Mouse (Mus musculus): ENCODE measurements at regions not wholly inside any gene's neighbourhood (a gene's known extent, or its start where the extent isn't known, plus 50 kb on each side); places are given as distances from the start of the nearest gene placed in this dataset.
A peak's percentile ranks its signal among the peaks of the same experiment; 100 is the strongest.
"Not testable (repeated sequence)": the region's sequence is repeated elsewhere in the genome, so short reads cannot be mapped to it uniquely, and the experiment has no call there.

- intact Hi-C loops (cut with DNase I) = no loop called here
- DNase-seq = no peak
Observed at GRCm38 (mm10) chr2:21975547-21975946, 251.8 kb upstream of the Myo3a start.

- DNase-seq = no peak
- intact Hi-C loops (cut with DNase I) = no loop called here
Observed at GRCm38 (mm10) chr2:21976337-21976736, 251.0 kb upstream of the Myo3a start.

GRCm38 (mm10) chr2:21976831-21977230 is 250.5 kb upstream of the Myo3a start:
- no peak for DNase-seq
- intact Hi-C loops (cut with DNase I) = no loop called here

DNA sequence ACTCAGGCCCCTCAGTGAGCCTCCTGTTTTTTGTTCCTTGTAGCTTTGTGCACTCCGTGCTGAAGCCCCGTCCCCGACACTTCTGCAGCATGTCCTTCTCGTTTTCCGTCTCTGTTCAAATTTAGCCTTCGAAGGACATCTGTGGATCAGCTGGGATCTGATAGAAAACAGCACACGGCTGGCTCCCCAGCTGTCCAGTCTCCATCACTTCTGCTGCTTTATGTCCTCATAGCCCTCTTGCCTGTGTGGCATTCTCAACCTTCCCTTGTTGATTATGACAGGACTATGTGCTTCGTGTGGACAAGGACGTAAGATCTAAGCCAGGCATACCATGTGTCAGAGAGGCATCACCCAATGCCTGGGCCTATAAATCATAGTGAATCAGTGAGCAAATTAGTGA is 247.1 kb upstream of the Myo3a start:
- intact Hi-C loops (cut with DNase I) = no loop called here
- DNase-seq = no peak

DNA sequence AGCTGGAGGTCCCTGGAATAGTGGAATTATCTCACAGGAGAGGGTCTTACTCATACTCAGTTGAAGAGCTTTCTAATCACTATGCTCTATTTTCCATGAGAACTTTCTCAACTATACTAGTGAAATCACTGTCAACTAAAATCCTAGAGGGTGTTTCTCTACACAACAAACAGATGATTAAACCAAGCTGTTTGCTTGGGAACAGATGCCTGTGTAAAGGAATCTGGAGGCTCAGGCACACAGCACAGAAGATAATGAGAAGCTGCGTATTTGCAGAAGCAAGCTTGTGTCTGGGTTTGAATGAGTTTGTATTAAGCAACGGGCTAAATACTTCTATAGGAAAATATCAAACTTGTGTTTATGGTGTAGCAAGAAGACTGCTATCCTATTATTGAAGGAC is 202.9 kb upstream of the Myo3a start:
- intact Hi-C loops (cut with DNase I) = no loop called here
- DNase-seq = no peak

DNA sequence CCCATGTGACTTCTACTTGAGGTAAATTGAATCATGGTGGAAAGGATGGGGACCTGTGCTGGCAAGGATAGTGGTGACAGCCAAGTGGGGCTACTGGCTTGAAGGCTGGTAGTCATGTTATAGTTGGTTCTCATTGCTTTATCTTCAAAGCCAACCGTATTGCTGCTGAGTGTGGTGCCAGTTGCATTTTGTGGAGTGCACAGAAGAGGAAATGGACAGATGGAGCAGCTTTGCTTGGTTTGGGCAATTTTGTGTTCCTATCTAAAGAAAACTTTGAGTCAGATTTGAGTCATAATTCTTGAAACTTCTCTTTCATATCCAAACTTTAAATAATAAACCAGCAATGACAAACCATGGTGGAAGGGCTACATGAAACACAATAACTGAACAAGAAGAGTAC is 200.5 kb upstream of the Myo3a start:
- no peak for DNase-seq
- intact Hi-C loops (cut with DNase I) = no loop called here

- intact Hi-C loops (cut with DNase I) = no loop called here
- DNase-seq = no peak
Observed at GRCm38 (mm10) chr2:22028569-22028968, 198.7 kb upstream of the Myo3a start.

DNA sequence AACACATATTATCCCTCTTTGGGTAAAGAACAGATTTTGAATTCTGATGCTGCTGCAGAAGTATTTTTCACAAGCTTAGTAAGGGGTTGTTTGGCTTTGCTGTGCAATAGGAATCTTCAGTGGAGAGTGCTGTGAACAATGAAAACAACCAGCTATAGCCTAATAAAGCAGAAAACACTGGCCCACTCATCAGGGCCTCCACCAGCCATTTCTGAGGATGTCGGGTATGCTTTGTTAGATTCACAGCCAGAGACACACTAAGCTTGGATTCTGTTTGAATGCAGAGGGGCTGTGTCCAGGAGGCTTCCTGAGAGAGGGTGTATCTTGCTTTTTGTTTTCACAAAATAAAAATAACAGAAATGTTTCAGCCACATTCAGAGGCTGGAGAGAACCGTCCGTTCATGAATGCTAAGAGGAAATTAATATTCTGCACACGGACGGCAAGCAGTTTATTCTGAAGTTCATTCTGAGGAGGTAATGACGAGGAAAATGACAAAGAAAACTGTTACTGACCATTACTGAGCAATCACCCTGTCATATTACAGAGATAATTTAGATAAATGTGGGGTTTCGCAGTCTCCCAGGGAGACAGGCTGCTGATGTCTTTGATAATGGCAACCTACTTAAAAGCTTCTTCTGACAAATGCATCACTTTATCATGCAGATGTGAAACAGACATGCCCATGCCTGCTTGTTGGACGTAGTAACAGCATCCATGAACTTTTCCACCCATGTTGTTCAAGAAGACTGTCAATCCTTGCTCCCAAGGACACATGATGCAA is 198.1 kb upstream of the Myo3a start:
- DNase-seq = no peak
- intact Hi-C loops (cut with DNase I) = no loop called here

DNA sequence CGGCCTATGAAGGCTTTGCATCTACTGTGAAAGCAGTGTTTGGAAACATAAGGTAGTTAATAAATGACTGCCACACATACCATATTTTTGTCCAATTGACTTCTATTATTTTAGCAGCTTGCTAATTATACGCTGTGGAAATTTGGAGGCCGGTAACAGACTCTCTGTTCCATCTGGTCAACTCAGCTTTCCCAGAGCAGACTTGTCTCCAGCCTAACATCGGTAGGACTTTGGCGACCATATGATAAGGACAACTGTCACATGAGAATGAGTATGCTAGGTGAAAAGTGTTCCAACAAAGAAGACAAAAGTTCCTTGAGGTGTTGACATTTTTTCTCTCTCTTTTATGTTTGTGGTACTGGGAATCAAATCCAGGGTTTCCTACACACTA is 197.5 kb upstream of the Myo3a start:
- intact Hi-C loops (cut with DNase I) = no loop called here
- no peak for DNase-seq

DNA sequence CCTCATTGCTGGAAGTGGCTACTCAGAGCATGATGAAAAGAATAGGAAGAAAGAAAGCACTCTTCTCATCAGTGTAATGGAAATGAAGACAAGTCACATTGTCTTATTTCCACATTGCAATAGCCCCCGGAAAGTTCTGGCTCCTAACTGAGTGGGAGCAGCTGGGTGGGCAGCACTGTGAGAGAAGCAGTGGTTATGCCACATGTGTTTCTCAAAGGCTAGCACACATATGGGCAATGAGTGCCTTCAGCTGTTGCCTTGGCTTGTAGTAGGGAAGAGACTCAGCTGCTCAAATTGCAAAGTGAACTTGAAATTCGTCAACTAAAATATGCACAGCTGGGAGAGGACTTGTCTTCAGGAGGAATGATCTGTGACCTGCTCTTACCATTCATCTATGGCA is 190.5 kb upstream of the Myo3a start:
- intact Hi-C loops (cut with DNase I) = no loop called here
- peak; percentile 2 for DNase-seq

DNA sequence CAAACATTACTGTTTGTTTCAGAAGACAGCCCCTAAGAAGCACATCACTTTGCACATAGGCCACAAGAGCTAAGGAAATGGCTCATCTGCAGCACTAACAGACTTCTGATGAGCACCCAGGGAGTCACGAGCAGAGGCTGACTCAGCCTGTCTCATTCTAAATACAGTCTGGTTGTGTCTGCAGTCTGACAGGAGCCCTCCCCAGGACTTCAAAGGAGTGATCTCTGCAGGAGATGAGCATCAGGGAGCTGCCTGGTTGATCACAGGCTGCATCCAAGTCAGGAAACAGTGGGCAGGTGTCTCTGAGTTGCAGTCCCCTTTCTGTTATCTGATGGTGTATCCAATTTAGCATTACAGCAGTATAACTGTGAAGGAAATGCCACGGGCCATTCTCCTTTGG is 188.5 kb upstream of the Myo3a start:
- DNase-seq = no peak
- intact Hi-C loops (cut with DNase I) = no loop called here

GRCm38 (mm10) chr2:22043937-22044336 is 183.4 kb upstream of the Myo3a start:
- intact Hi-C loops (cut with DNase I); DNase-seq: not testable (repeated sequence)

GRCm38 (mm10) chr2:22044949-22045348 is 182.4 kb upstream of the Myo3a start:
- DNase-seq = no peak
- intact Hi-C loops (cut with DNase I) = no loop called here

DNA sequence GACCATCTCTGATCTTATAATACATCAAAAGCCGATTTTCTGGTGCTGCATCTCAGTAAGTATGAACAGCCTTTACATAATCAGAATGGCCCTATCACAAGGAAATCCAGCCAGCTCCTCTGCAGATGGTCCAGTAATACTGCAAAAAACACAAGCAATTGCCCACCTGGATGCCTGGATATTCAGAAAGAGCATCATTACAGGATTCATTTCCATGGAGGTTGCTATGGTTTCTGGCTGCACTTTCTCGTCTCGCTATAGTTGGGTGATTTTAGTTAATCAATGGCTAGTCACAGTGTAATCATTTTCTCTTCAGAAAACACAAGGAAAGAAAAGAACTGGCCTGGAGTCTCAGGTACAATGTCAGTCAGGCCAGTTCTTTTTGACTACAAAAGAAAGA is 179.8 kb upstream of the Myo3a start:
- intact Hi-C loops (cut with DNase I) = no loop called here
- DNase-seq = no peak

- intact Hi-C loops (cut with DNase I) = no loop called here
- DNase-seq = no peak
Observed at GRCm38 (mm10) chr2:22066535-22066934, 160.8 kb upstream of the Myo3a start.

DNA sequence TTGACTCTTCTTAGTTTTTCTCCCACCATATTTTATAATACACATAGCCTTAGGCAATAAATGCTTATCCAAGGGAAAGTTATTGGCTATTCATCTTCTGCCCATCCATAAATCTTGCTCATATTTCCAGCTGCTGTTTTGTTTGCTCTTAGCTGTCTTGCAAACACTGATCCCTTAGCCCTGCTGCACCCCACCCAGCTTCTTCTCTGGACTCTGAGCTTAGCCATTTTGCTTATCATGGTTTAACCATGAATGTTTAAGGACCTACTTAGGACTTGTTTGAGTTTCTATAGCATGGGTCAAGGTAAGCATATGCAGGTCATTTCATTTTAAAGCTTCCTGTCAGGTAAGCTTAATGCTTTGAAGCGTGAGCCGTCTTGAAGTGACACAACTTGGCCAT is 130.5 kb upstream of the Myo3a start:
- DNase-seq = no peak
- intact Hi-C loops (cut with DNase I) = no loop called here

DNA sequence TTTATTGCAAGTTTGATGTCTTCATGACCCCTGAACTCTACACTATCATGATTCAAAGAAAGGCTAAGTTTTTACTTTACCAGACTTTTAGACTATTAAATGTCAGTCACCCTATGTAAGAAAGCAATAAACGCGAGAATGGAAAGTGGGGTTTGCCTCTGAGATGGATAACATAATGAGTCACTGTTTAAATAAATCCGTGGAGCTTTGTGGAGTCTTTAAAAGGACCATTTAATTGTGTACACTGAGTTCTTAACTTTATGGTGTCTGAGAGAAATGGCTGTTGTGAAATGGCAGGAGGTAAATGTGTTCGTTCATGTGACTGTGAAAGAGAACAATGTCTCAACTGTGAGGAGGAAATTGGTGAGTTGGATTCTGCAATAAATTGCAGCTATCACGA is 122.2 kb upstream of the Myo3a start:
- intact Hi-C loops (cut with DNase I) = no loop called here
- no peak for DNase-seq

- DNase-seq = no peak
- intact Hi-C loops (cut with DNase I) = no loop called here
Observed at GRCm38 (mm10) chr2:22149721-22150120, 77.6 kb upstream of the Myo3a start.

- intact Hi-C loops (cut with DNase I) = no loop called here
- DNase-seq = no peak
Observed at GRCm38 (mm10) chr2:22156576-22156975, 70.7 kb upstream of the Myo3a start.

- intact Hi-C loops (cut with DNase I) = no loop called here
- no peak for DNase-seq
Observed at GRCm38 (mm10) chr2:22165443-22165842, 61.9 kb upstream of the Myo3a start.

- no peak for DNase-seq
- intact Hi-C loops (cut with DNase I) = no loop called here
Observed at GRCm38 (mm10) chr2:22165919-22166318, 61.4 kb upstream of the Myo3a start.

Measured in heart, postnatal 14 days (tissue).